22 mouse cellular contexts compared by ENCODE assay signal in genomic region chr3:36494613-36495012, GRCm38 (mm10). TPM values are rescaled to one million over a fixed set of nuclear protein-coding genes. Genes with fewer than 3 reads are reported as not detected.
"Had no signal": no experiment of that assay in that cellular context is flagged by ENCODE, and none has a peak within 500 bp of the region (broad histone marks: within the 10 kb centered on the region; RNA-seq: fewer than 3 reads in every experiment).

No protein-coding gene starts in this region.

- H3K27ac ChIP-seq: kidney, embryonic 15.5 days; limb, embryonic 10.5 days; limb, embryonic 13.5 days; liver, embryonic 12.5 days; liver, embryonic 15.5 days; lung, embryonic 15.5 days; midbrain, embryonic 10.5 days; midbrain, embryonic 13.5 days; neural tube, embryonic 12.5 days; neural tube, embryonic 15.5 days; stomach, embryonic 15.5 days had no signal

- DNase-seq: kidney, adult 8-10 months; kidney, postnatal 10 days; kidney, postnatal 4 days; liver; lung, adult 18-20 months; lung, postnatal 10 days; lung, postnatal 36 days; right cerebral cortex, adult 18-20 months; right cerebral cortex, postnatal 14 days; right cerebral cortex, postnatal 4 days; thymus, postnatal 25 days had no signal

- H3K4me3 ChIP-seq: kidney, embryonic 15.5 days; limb, embryonic 10.5 days; limb, embryonic 13.5 days; liver, embryonic 12.5 days; midbrain, embryonic 10.5 days; midbrain, embryonic 13.5 days; neural tube, embryonic 12.5 days; neural tube, embryonic 15.5 days had no signal

- H3K36me3 ChIP-seq: kidney, embryonic 15.5 days; limb, embryonic 10.5 days; limb, embryonic 13.5 days; liver, embryonic 12.5 days; liver, embryonic 15.5 days; lung, embryonic 15.5 days; midbrain, embryonic 10.5 days; midbrain, embryonic 13.5 days; neural tube, embryonic 12.5 days; neural tube, embryonic 15.5 days; stomach, embryonic 15.5 days had no signal

- H3K27me3 ChIP-seq: limb, embryonic 13.5 days; liver, embryonic 15.5 days; lung, embryonic 15.5 days; neural tube, embryonic 12.5 days; neural tube, embryonic 15.5 days; stomach, embryonic 15.5 days had no signal

- H3K4me1 ChIP-seq: liver, embryonic 15.5 days; midbrain, embryonic 13.5 days; neural tube, embryonic 12.5 days; stomach, embryonic 15.5 days had no signal

RNA-seq across cellular contexts. Expression of gene Gm11549, which starts 27.0 kb away (rescaled TPM):
- polyA plus RNA-seq: limb, embryonic 10.5 days; liver, embryonic 12.5 days; liver, embryonic 15.5 days had no signal
